Mouse (Mus musculus): ENCODE measurements at regions not wholly inside any gene's neighbourhood (a gene's known extent, or its start where the extent isn't known, plus 50 kb on each side); places are given as distances from the start of the nearest gene placed in this dataset.
"Not testable (repeated sequence)": the region's sequence is repeated elsewhere in the genome, so short reads cannot be mapped to it uniquely, and the experiment has no call there.

- no peaks in the 10 kb centered on the region for H3K36me3 ChIP-seq
- no peak overlapping the region for H3K4me3 ChIP-seq
- H3K27me3 ChIP-seq, result no peaks in the 10 kb centered on the region
- no peak overlapping the region for H3K4me2 ChIP-seq
- H3K4me1 ChIP-seq (replicated peaks), result no peaks in the 10 kb centered on the region
- 78% methylated on average over 7 of the region's 7 CpGs for WGBS
- no peaks in the 10 kb centered on the region for H3K9me3 ChIP-seq
- H3K27ac ChIP-seq (replicated peaks), result no peak overlapping the region
- no peak overlapping the region for H3K9ac ChIP-seq
- no peak for ATAC-seq (ENCODE audit: low FRiP score, low read depth)
These were observed 55.2 kb downstream of the Gm12728 start for GRCm38 (mm10) chr4:105844675-105845466.

- H3K4me1 ChIP-seq (replicated peaks); H3K36me3 ChIP-seq; ATAC-seq (ENCODE audit: low FRiP score, low read depth); H3K4me3 ChIP-seq; H3K27ac ChIP-seq (replicated peaks); H3K4me2 ChIP-seq; H3K27me3 ChIP-seq; H3K9me3 ChIP-seq; H3K9ac ChIP-seq: not testable (repeated sequence)
- WGBS, result 95% methylated on average over 3 of the region's 3 CpGs
These were observed 56.6 kb downstream of the Gm12728 start for GRCm38 (mm10) chr4:105845998-105846989.

- H3K36me3 ChIP-seq, result no peaks in the 10 kb centered on the region
- no peak overlapping the region for H3K9ac ChIP-seq
- H3K27me3 ChIP-seq, result no peaks in the 10 kb centered on the region
- WGBS, result 90% methylated on average over 6 of the region's 6 CpGs
- H3K4me1 ChIP-seq (replicated peaks), result no peaks in the 10 kb centered on the region
- ATAC-seq (ENCODE audit: low FRiP score, low read depth), result no peak
- H3K4me2 ChIP-seq, result no peak overlapping the region
- no peak overlapping the region for H3K4me3 ChIP-seq
- H3K9me3 ChIP-seq, result no peaks in the 10 kb centered on the region
- no peak overlapping the region for H3K27ac ChIP-seq (replicated peaks)
These were observed 63.4 kb downstream of the Gm12728 start for GRCm38 (mm10) chr4:105853086-105853485.

- no peak overlapping the region for H3K27ac ChIP-seq (replicated peaks)
- H3K9me3 ChIP-seq, result no peaks in the 10 kb centered on the region
- no peak for ATAC-seq (ENCODE audit: low FRiP score, low read depth)
- H3K4me3 ChIP-seq, result no peak overlapping the region
- no peaks in the 10 kb centered on the region for H3K36me3 ChIP-seq
- H3K4me2 ChIP-seq, result no peak overlapping the region
- H3K4me1 ChIP-seq (replicated peaks), result no peaks in the 10 kb centered on the region
- WGBS, result 86% methylated on average over 15 of the region's 15 CpGs
- no peaks in the 10 kb centered on the region for H3K27me3 ChIP-seq
- no peak overlapping the region for H3K9ac ChIP-seq
These were observed 69.6 kb downstream of the Gm12728 start for GRCm38 (mm10) chr4:105859052-105859864.

- 78% methylated on average over 11 of the region's 11 CpGs for WGBS
- H3K27ac ChIP-seq (replicated peaks), result no peak overlapping the region
- no peaks in the 10 kb centered on the region for H3K9me3 ChIP-seq
- H3K27me3 ChIP-seq, result no peaks in the 10 kb centered on the region
- H3K4me2 ChIP-seq, result no peak overlapping the region
- no peak for ATAC-seq (ENCODE audit: low FRiP score, low read depth)
- no peaks in the 10 kb centered on the region for H3K36me3 ChIP-seq
- no peak overlapping the region for H3K4me3 ChIP-seq
- no peaks in the 10 kb centered on the region for H3K4me1 ChIP-seq (replicated peaks)
- no peak overlapping the region for H3K9ac ChIP-seq
These were observed 71.4 kb downstream of the Gm12728 start for GRCm38 (mm10) chr4:105860930-105861653.

- Histone ChIP-seq H3K4me2 (no peak overlapping the region), H3K27ac (replicated peaks) (no peak overlapping the region), H3K9me3 (no peaks in the 10 kb centered on the region), H3K4me1 (replicated peaks) (no peaks in the 10 kb centered on the region), H3K27me3 (no peaks in the 10 kb centered on the region), H3K4me3 (no peak overlapping the region), H3K36me3 (no peaks in the 10 kb centered on the region), H3K9ac (no peak overlapping the region)
- ATAC-seq (ENCODE audit: low FRiP score, low read depth), result no peak
These were observed 72.0 kb downstream of the Gm12728 start for GRCm38 (mm10) chr4:105861654-105862037.

- H3K9ac ChIP-seq, result no peak overlapping the region
- H3K4me2 ChIP-seq, result no peak overlapping the region
- no peaks in the 10 kb centered on the region for H3K27me3 ChIP-seq
- H3K36me3 ChIP-seq, result no peaks in the 10 kb centered on the region
- no peaks in the 10 kb centered on the region for H3K4me1 ChIP-seq (replicated peaks)
- ATAC-seq (ENCODE audit: low FRiP score, low read depth), result no peak
- WGBS, result 77% methylated on average over 3 of the region's 3 CpGs
- H3K4me3 ChIP-seq, result no peak overlapping the region
- no peaks in the 10 kb centered on the region for H3K9me3 ChIP-seq
- H3K27ac ChIP-seq (replicated peaks), result no peak overlapping the region
These were observed 80.8 kb downstream of the Gm12728 start for GRCm38 (mm10) chr4:105870512-105870911.

GRCm38 (mm10) chr4:105877246-105877645 is 87.6 kb downstream of the Gm12728 start:
- Histone ChIP-seq H3K4me3 (no peak overlapping the region), H3K27ac (replicated peaks) (no peak overlapping the region), H3K9me3 (no peaks in the 10 kb centered on the region), H3K36me3 (no peaks in the 10 kb centered on the region), H3K4me2 (no peak overlapping the region), H3K4me1 (replicated peaks) (no peaks in the 10 kb centered on the region), H3K9ac (no peak overlapping the region), H3K27me3 (no peaks in the 10 kb centered on the region)
- 85% methylated on average over 5 of the region's 5 CpGs for WGBS
- no peak for ATAC-seq (ENCODE audit: low FRiP score, low read depth)

GRCm38 (mm10) chr4:105879891-105880290 is 90.2 kb downstream of the Gm12728 start:
- ATAC-seq (ENCODE audit: low FRiP score, low read depth), result no peak
- no peaks in the 10 kb centered on the region for H3K4me1 ChIP-seq (replicated peaks)
- 81% methylated on average over 3 of the region's 3 CpGs for WGBS
- no peak overlapping the region for H3K27ac ChIP-seq (replicated peaks)
- H3K27me3 ChIP-seq, result no peaks in the 10 kb centered on the region
- no peaks in the 10 kb centered on the region for H3K36me3 ChIP-seq
- H3K4me2 ChIP-seq, result no peak overlapping the region
- H3K9me3 ChIP-seq, result no peaks in the 10 kb centered on the region
- no peak overlapping the region for H3K4me3 ChIP-seq
- no peak overlapping the region for H3K9ac ChIP-seq

GRCm38 (mm10) chr4:105884791-105885190 is 95.1 kb downstream of the Gm12728 start:
- WGBS, result 45% methylated on average over 3 of the region's 3 CpGs
- no peak overlapping the region for H3K27ac ChIP-seq (replicated peaks)
- no peak for ATAC-seq (ENCODE audit: low FRiP score, low read depth)
- no peaks in the 10 kb centered on the region for H3K36me3 ChIP-seq
- H3K9ac ChIP-seq, result no peak overlapping the region
- H3K4me1 ChIP-seq (replicated peaks), result no peaks in the 10 kb centered on the region
- no peaks in the 10 kb centered on the region for H3K27me3 ChIP-seq
- no peak overlapping the region for H3K4me2 ChIP-seq
- H3K9me3 ChIP-seq, result no peaks in the 10 kb centered on the region
- no peak overlapping the region for H3K4me3 ChIP-seq

GRCm38 (mm10) chr4:105891438-105891837 is 101.8 kb downstream of the Gm12728 start:
- no peak overlapping the region for H3K4me2 ChIP-seq
- H3K4me3 ChIP-seq, result no peak overlapping the region
- whole genome bisulfite sequencing, result 94% methylated on average over 4 of the region's 4 CpGs
- no peaks in the 10 kb centered on the region for H3K36me3 ChIP-seq
- no peaks in the 10 kb centered on the region for H3K9me3 ChIP-seq
- no peaks in the 10 kb centered on the region for H3K27me3 ChIP-seq
- no peaks in the 10 kb centered on the region for H3K4me1 ChIP-seq (replicated peaks)
- H3K27ac ChIP-seq (replicated peaks), result no peak overlapping the region
- H3K9ac ChIP-seq, result no peak overlapping the region
- ATAC-seq (ENCODE audit: low FRiP score, low read depth), result no peak
